Comparison of ENCODE assay signal across 9 mouse cellular contexts in the genomic region with DNA sequence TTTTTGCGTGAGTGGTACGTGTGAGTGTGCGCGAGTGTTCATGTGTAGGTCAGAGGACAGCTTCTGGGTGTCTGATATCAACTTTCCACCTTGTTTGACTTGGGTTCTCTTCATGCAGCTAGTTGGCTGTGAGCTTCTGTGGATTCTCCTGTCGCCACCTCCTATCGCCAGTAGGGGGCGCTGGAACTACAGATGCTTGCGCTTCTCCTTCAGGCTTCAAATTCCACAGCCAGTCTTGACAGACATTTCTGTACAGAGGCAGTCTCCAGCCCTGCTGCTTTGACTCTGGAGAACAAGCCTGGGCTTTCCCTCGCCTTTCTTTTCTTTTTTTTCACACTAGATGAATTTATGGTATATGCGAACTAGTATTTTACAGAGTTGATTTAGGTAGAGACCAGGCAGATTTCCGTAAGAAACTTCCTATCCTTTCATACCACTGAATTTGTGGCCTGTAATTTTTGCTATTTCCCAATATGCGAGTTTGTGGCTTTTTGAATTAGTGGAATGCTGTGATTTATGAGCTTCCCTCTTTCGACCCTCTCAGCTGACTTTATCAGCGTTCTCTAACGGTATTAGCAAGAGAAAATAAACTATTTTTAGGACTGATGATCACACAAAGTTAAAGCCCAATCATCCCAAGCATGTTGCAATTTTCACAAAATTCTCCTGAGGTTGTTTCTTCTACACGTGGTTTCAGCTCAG.
DNase-seq lines count a peak whose midpoint lies in the region; ATAC-seq and TF ChIP-seq lines count a peak whose summit lies in the region.
"Had no signal": no experiment of that assay in that cellular context is flagged by ENCODE, and none has a peak within 500 bp of the region (broad histone marks: within the 10 kb centered on the region; RNA-seq: fewer than 3 reads in every experiment).

No protein-coding gene starts in this region.

- H3K4me1 ChIP-seq in ES-E14 (ENCODE audit: control insufficient read depth in 2 of 2, insufficient read depth in 2 of 2, low read length in 2 of 2, poor library complexity in 1 of 2) = no peaks in the 10 kb centered on the region
- no peaks in the 10 kb centered on the region for H3K4me1 ChIP-seq in heart, adult 2 months (ENCODE audit: control insufficient read depth, insufficient read depth, low read length)

- ATAC-seq in megakaryocyte, adult 5-6 weeks (ENCODE audit: poor library complexity, severe bottlenecking) = no peak

- peak; percentile 44; the same call in 1 of the 2 replicates for TF ChIP-seq EP300 in heart, adult 2 months (IDR thresholded peaks at IDR 0.05; ENCODE audit: insufficient read depth, low read depth, low read length)

- TF ChIP-seq CTCF in heart, adult 2 months (IDR thresholded peaks at IDR 0.05) = no peak; the same call in none of the 2 replicates

- TF ChIP-seq POLR2A in heart, adult 2 months (IDR thresholded peaks at IDR 0.05; ENCODE audit: insufficient read depth, low read depth, low read length) = no peak

- H3K36me3 ChIP-seq in ES-E14 (ENCODE audit: control insufficient read depth, insufficient read depth, low read length, poor library complexity, severe bottlenecking) = no peaks in the 10 kb centered on the region
- no peaks in the 10 kb centered on the region for H3K36me3 ChIP-seq in heart, adult 2 months (ENCODE audit: control insufficient read depth, insufficient read depth, low read length)

- WGBS in heart, adult 2 months = 37% methylated on average over 16 of the region's 16 CpGs

- no peak overlapping the region for H3K27ac ChIP-seq in ES-E14 (ENCODE audit: insufficient read depth, low read depth, low read length, poor library complexity, severe bottlenecking)
- H3K27ac ChIP-seq in heart, adult 2 months = no peak overlapping the region

- DNase-seq in ES-E14 (ENCODE audit: low read depth, low spot score) = peak; percentile 75
- DNase-seq in adrenal gland, postnatal 14 days = peak; percentile 87
- DNase-seq in embryo, embryonic 11.5 days (ENCODE audit: low read depth, low spot score) = peak; percentile 63
- peak; percentile 73 to 79 for DNase-seq in heart, adult 2 months
- DNase-seq in layer of hippocampus, adult 18-20 months (ENCODE audit: low spot score in 2 of 2) = peak; percentile 73 to 95
- DNase-seq in lung, postnatal 10 days = peak; percentile 87
- DNase-seq in right cerebral cortex, postnatal 36 days (ENCODE audit: low spot score in 2 of 2) = peak; percentile 75 to 84

- no peaks in the 10 kb centered on the region for H3K27me3 ChIP-seq in heart, adult 2 months (ENCODE audit: control insufficient read depth, insufficient read depth, low read length)
- H3K27me3 ChIP-seq: megakaryocyte, embryonic 14.5 days had no signal

- H3K79me2 ChIP-seq in heart, adult 2 months (replicated peaks; ENCODE audit: control insufficient read depth, insufficient read depth, low read length) = no peaks in the 10 kb centered on the region

- no peak overlapping the region for H3K9ac ChIP-seq in ES-E14 (ENCODE audit: insufficient read depth, low read depth, low read length, poor library complexity, severe bottlenecking)
- H3K9ac ChIP-seq in heart, adult 2 months (ENCODE audit: low read depth, low read length) = no peak overlapping the region

- intact Hi-C loops in heart, adult 2 months (cut with DNase I) = loop anchor here (1.0 to 5.0 kb wide), 2 partner anchors 39 to 216 kb away; no protein-coding TSS in a partner anchor

- in situ Hi-C loops in ES-E14 (cut with MboI; ENCODE audit: low sequenced_read_pairs in 2 of 2, unreplicated experiment in 2 of 2) = no loop called here

- no peaks in the 10 kb centered on the region for H3K9me3 ChIP-seq in ES-E14 (ENCODE audit: control insufficient read depth, insufficient read depth, low read depth, low read length)
- H3K9me3 ChIP-seq: megakaryocyte, embryonic 14.5 days had no signal

- H3K4me3 ChIP-seq in ES-E14 (ENCODE audit: insufficient read depth in 1 of 2, low read depth in 1 of 2, low read length in 2 of 2, poor library complexity in 1 of 2, severe bottlenecking in 1 of 2) = no peak overlapping the region
- H3K4me3 ChIP-seq in heart, adult 2 months = no peak overlapping the region
- H3K4me3 ChIP-seq: megakaryocyte, embryonic 14.5 days had no signal

TF ChIP-seq in ES-E14, 5 proteins besides CTCF, POLR2A, EP300 and RAD21:
- TF ChIP-seq CHD2 (IDR thresholded peaks at IDR 0.05; ENCODE audit: low read depth, low read length) = no peak
- peak; percentile 44; the same call in 1 of the 2 replicates for TF ChIP-seq ZC3H11A (IDR thresholded peaks at IDR 0.05; ENCODE audit: borderline replicate concordance, low read depth, low read length)
- TF ChIP-seq ZNF384 (IDR thresholded peaks at IDR 0.05; ENCODE audit: low read depth, low read length) = no peak
- no peak for TF ChIP-seq MAFK (IDR thresholded peaks at IDR 0.05; ENCODE audit: insufficient read depth, low read depth, low read length)
